Mouse (Mus musculus): ENCODE data around the gene Rab37.
A peak's percentile ranks its signal among the peaks of the same experiment; 100 is the strongest.

Rab37 gene

GRCm38 (mm10) chr11:115169430-115169829 lies 78.2 kb downstream of the Rab37 start:
- no peak for DNase-seq

- DNase-seq: no peak
Observed at GRCm38 (mm10) chr11:115171125-115171524, 79.9 kb downstream of the Rab37 start.

GRCm38 (mm10) chr11:115172825-115173287 lies 81.6 kb downstream of the Rab37 start:
- peak; percentile 72 for DNase-seq

GRCm38 (mm10) chr11:115173549-115174339 lies 82.5 kb downstream of the Rab37 start:
- DNase-seq: no peak

- DNase-seq: no peak
Observed at GRCm38 (mm10) chr11:115176399-115177190, 85.4 kb downstream of the Rab37 start.

- DNase-seq: no peak
Observed at GRCm38 (mm10) chr11:115177559-115178195, 86.4 kb downstream of the Rab37 start.

GRCm38 (mm10) chr11:115178766-115179165 lies 87.5 kb downstream of the Rab37 start:
- no peak for DNase-seq

- no peak for DNase-seq
Observed at GRCm38 (mm10) chr11:115179191-115179590, 88.0 kb downstream of the Rab37 start.

GRCm38 (mm10) chr11:115179881-115180280 lies 88.7 kb downstream of the Rab37 start:
- no peak for DNase-seq

- DNase-seq: peak; percentile 87
Observed at GRCm38 (mm10) chr11:115181913-115182638, 90.8 kb downstream of the Rab37 start.

GRCm38 (mm10) chr11:115184973-115185372 lies 93.7 kb downstream of the Rab37 start:
- no peak for DNase-seq

GRCm38 (mm10) chr11:115187224-115187639 lies 96.0 kb downstream of the Rab37 start, which contains the start of gene Tmem104:
Tmem104 (plus strand) TSS chr11:115187487.
- DNase-seq: peak; percentile 99

- no peak for DNase-seq
Observed at GRCm38 (mm10) chr11:115187693-115188092, 96.5 kb downstream of the Rab37 start, which contains the start of gene Nat9. Nat9 (minus strand) TSS chr11:115187859.

GRCm38 (mm10) chr11:115188539-115189231 lies 97.5 kb downstream of the Rab37 start:
- no peak for DNase-seq

- DNase-seq: no peak
Observed at GRCm38 (mm10) chr11:115189304-115189703, 98.1 kb downstream of the Rab37 start.

- no peak for DNase-seq
Observed at GRCm38 (mm10) chr11:115192180-115192579, 100.9 kb downstream of the Rab37 start.

GRCm38 (mm10) chr11:115194693-115195092 lies 103.5 kb downstream of the Rab37 start:
- DNase-seq: no peak

- no peak for DNase-seq
Observed at GRCm38 (mm10) chr11:115195933-115196332, 104.7 kb downstream of the Rab37 start.

- DNase-seq: no peak
Observed at GRCm38 (mm10) chr11:115197558-115197957, 106.3 kb downstream of the Rab37 start.

GRCm38 (mm10) chr11:115198932-115199384 lies 107.7 kb downstream of the Rab37 start:
- no peak for DNase-seq

GRCm38 (mm10) chr11:115200520-115200919 lies 109.3 kb downstream of the Rab37 start:
- DNase-seq: no peak

GRCm38 (mm10) chr11:115202316-115202715 lies 111.1 kb downstream of the Rab37 start:
- DNase-seq: peak; percentile 84

Measured in retina, postnatal 1 day (tissue).